Comparison of ENCODE assay signal across 10 mouse cellular contexts in the genomic region with DNA sequence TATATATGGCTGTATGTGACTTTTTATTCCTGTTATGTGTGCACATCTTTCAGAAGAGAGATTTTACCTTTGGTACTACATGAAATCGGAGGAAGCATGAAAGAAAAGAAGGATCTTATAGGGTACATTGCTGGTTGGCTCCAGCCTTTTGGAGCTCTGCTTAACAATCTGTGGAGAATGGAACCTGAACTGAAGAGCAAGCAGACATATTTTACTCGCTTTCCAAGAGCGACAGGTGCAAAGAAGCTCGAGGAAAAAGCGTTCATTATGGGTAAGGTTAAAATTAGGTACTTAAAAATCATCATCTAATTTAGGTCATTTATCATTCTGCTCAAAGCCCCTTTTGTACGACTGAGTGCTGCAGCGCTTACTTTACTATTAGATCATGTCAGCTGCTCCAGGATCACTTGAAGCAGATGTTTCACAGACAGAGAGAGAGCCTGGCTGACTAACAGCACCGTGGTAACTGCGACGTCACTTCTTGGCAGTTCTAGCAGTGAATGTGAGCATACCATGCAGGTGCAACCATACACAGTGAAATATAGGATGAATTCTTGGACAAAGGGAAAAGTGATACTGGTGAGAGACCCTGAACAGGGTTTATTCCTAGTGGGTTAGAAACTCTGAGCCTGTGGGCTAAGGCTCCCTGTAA.
DNase-seq lines count a peak whose midpoint lies in the region; ATAC-seq and TF ChIP-seq lines count a peak whose summit lies in the region.
"Had no signal": no experiment of that assay in that cellular context is flagged by ENCODE, and none has a peak within 500 bp of the region (broad histone marks: within the 10 kb centered on the region; RNA-seq: fewer than 3 reads in every experiment).

No protein-coding gene starts in this region.

- peak; percentile 49; the same call in 1 of the 2 replicates for ATAC-seq in midbrain, embryonic 12.5 days (ENCODE audit: low FRiP score, low read depth)
- ATAC-seq in midbrain, embryonic 11.5 days (ENCODE audit: low FRiP score), result no peak
- peak; percentile 90 for ATAC-seq in forebrain, postnatal 0 days
- no peak for ATAC-seq in midbrain, embryonic 14.5 days (ENCODE audit: low FRiP score, low TSS enrichment)
- ATAC-seq: inflammation-experienced regulatory T-cells, adult 6 months had no signal

- no peak overlapping the region for H3K27ac ChIP-seq in midbrain, embryonic 12.5 days (replicated peaks)
- H3K27ac ChIP-seq in midbrain, embryonic 11.5 days (ENCODE audit: low read depth, low read length), result no peak overlapping the region
- H3K27ac ChIP-seq in forebrain, postnatal 0 days (ENCODE audit: low read depth, low read length), result no peak overlapping the region
- H3K27ac ChIP-seq in midbrain, embryonic 14.5 days (replicated peaks; ENCODE audit: low read depth, low read length), result no peak overlapping the region
- H3K27ac ChIP-seq: liver, embryonic 14.5 days; stomach, postnatal 0 days had no signal

- WGBS in midbrain, embryonic 12.5 days, result 69% methylated on average over 10 of the region's 10 CpGs
- WGBS in midbrain, embryonic 11.5 days, result 82% methylated on average over 10 of the region's 10 CpGs
- WGBS in forebrain, postnatal 0 days, result 31% methylated on average over 10 of the region's 10 CpGs
- WGBS in midbrain, embryonic 14.5 days, result 71% methylated on average over 10 of the region's 10 CpGs

- H3K36me3 ChIP-seq in midbrain, embryonic 12.5 days, result no peaks in the 10 kb centered on the region
- no peaks in the 10 kb centered on the region for H3K36me3 ChIP-seq in midbrain, embryonic 11.5 days (ENCODE audit: control insufficient read depth, insufficient read depth, low read length)
- H3K36me3 ChIP-seq in forebrain, postnatal 0 days (ENCODE audit: insufficient read depth), result no peaks in the 10 kb centered on the region
- no peaks in the 10 kb centered on the region for H3K36me3 ChIP-seq in midbrain, embryonic 14.5 days (ENCODE audit: control insufficient read depth, insufficient read depth, low read length)

- H3K4me1 ChIP-seq in midbrain, embryonic 12.5 days, result no peaks in the 10 kb centered on the region; the same call in 1 of the 2 replicates
- H3K4me1 ChIP-seq in midbrain, embryonic 11.5 days (ENCODE audit: control insufficient read depth, insufficient read depth, low read length), result no peaks in the 10 kb centered on the region
- H3K4me1 ChIP-seq in forebrain, postnatal 0 days (ENCODE audit: insufficient read depth), result no peaks in the 10 kb centered on the region
- H3K4me1 ChIP-seq in midbrain, embryonic 14.5 days (ENCODE audit: control insufficient read depth, insufficient read depth, low read length), result no peaks in the 10 kb centered on the region

- no peak overlapping the region for H3K9ac ChIP-seq in midbrain, embryonic 12.5 days (replicated peaks)
- no peak overlapping the region for H3K9ac ChIP-seq in midbrain, embryonic 11.5 days (ENCODE audit: low read length)
- H3K9ac ChIP-seq in forebrain, postnatal 0 days, result no peak overlapping the region
- H3K9ac ChIP-seq in midbrain, embryonic 14.5 days (replicated peaks; ENCODE audit: low read length), result no peak overlapping the region
- H3K9ac ChIP-seq: liver, embryonic 14.5 days had no signal

- H3K27me3 ChIP-seq in midbrain, embryonic 12.5 days, result no peaks in the 10 kb centered on the region
- no peaks in the 10 kb centered on the region for H3K27me3 ChIP-seq in midbrain, embryonic 11.5 days (ENCODE audit: control insufficient read depth, insufficient read depth, low read length)
- H3K27me3 ChIP-seq in forebrain, postnatal 0 days (ENCODE audit: insufficient read depth, low read length), result no peaks in the 10 kb centered on the region
- H3K27me3 ChIP-seq in midbrain, embryonic 14.5 days (ENCODE audit: control insufficient read depth, insufficient read depth, low read length), result no peaks in the 10 kb centered on the region

- H3K9me3 ChIP-seq in midbrain, embryonic 12.5 days, result no peaks in the 10 kb centered on the region
- no peaks in the 10 kb centered on the region for H3K9me3 ChIP-seq in midbrain, embryonic 11.5 days (ENCODE audit: control insufficient read depth, low read length)
- H3K9me3 ChIP-seq in forebrain, postnatal 0 days (ENCODE audit: low read length), result no peaks in the 10 kb centered on the region
- H3K9me3 ChIP-seq in midbrain, embryonic 14.5 days (ENCODE audit: control insufficient read depth, low read length), result no peaks in the 10 kb centered on the region

- no peak overlapping the region for H3K4me2 ChIP-seq in midbrain, embryonic 12.5 days (replicated peaks)
- H3K4me2 ChIP-seq in midbrain, embryonic 11.5 days, result no peak overlapping the region
- H3K4me2 ChIP-seq in forebrain, postnatal 0 days (ENCODE audit: low read depth), result peak overlapping the region; percentile 8; the same call in 1 of the 2 replicates
- no peak overlapping the region for H3K4me2 ChIP-seq in midbrain, embryonic 14.5 days (ENCODE audit: low read length)

- no peak for TF ChIP-seq CTCF in forebrain, postnatal 0 days (IDR thresholded peaks at IDR 0.05; ENCODE audit: low read depth)

- no peak for DNase-seq in midbrain, embryonic 11.5 days (ENCODE audit: low spot score, missing footprints)
- peak; percentile 53 for DNase-seq in forebrain, postnatal 0 days
- DNase-seq in midbrain, embryonic 14.5 days, result peak; percentile 35
- peak; percentile 13 for DNase-seq in right cerebral cortex, postnatal 25 days
- DNase-seq in kidney, postnatal 14 days, result no peak
- no peak for DNase-seq in urinary bladder, postnatal 4 days (ENCODE audit: low spot score in 2 of 2)

- no peak overlapping the region for H3K4me3 ChIP-seq in midbrain, embryonic 12.5 days
- no peak overlapping the region for H3K4me3 ChIP-seq in midbrain, embryonic 11.5 days (ENCODE audit: low read depth, low read length)
- H3K4me3 ChIP-seq in forebrain, postnatal 0 days (ENCODE audit: low read depth, low read length), result no peak overlapping the region
- H3K4me3 ChIP-seq in midbrain, embryonic 14.5 days (replicated peaks; ENCODE audit: low read depth, low read length), result no peak overlapping the region

Comparison
In these comparisons a context has a peak if more than half of its experiments do, and no peak if none do; other contexts are left out.
1. ATAC-seq: peak in midbrain, embryonic 12.5 days (single experiment) and forebrain, postnatal 0 days (single experiment); none in midbrain, embryonic 11.5 days (single experiment) and midbrain, embryonic 14.5 days (single experiment).
2. DNase-seq: peak in forebrain, postnatal 0 days (single experiment), midbrain, embryonic 14.5 days (single experiment) and right cerebral cortex, postnatal 25 days (single experiment); none in midbrain, embryonic 11.5 days (single experiment), kidney, postnatal 14 days (single experiment) and urinary bladder, postnatal 4 days (0 of 2).